Mouse (Mus musculus) ZHBTc4 (cell line): ENCODE results near the gene Vwa2.

ENCODE experiments used
- DNase-seq: peaks from one replicate; pipeline ENCODE4 v3.0.0-alpha.2; 2011; ENCODE audit warnings: low read depth, low spot score

Gene Vwa2

GRCm38 (mm10) chr19:56873816-56874600, at the start of gene Vwa2:
Gene Vwa2, plus strand, starts transcription at chr19:56874249.
- peak; percentile 77 for DNase-seq

- peak; percentile 83 for DNase-seq
Observed at GRCm38 (mm10) chr19:56826047-56826631, 47.9 kb upstream of the Vwa2 start, which contains the start of gene Tdrd1. Gene Tdrd1, plus strand, starts transcription at chr19:56826209.

GRCm38 (mm10) chr19:56828305-56828704, 45.7 kb upstream of the Vwa2 start:
- no peak for DNase-seq

GRCm38 (mm10) chr19:56829267-56829666, 44.8 kb upstream of the Vwa2 start:
- DNase-seq: no peak

- DNase-seq: no peak
Observed at GRCm38 (mm10) chr19:56830163-56830562, 43.9 kb upstream of the Vwa2 start.

- DNase-seq: peak; percentile 32
Observed at GRCm38 (mm10) chr19:56835340-56835739, 38.7 kb upstream of the Vwa2 start.

GRCm38 (mm10) chr19:56838942-56839706, 34.9 kb upstream of the Vwa2 start:
- DNase-seq: no peak

GRCm38 (mm10) chr19:56842974-56843373, 31.1 kb upstream of the Vwa2 start:
- no peak for DNase-seq

GRCm38 (mm10) chr19:56852590-56852989, 21.5 kb upstream of the Vwa2 start:
- no peak for DNase-seq

GRCm38 (mm10) chr19:56856455-56856854, 17.6 kb upstream of the Vwa2 start:
- no peak for DNase-seq

- DNase-seq: no peak
Observed at GRCm38 (mm10) chr19:56867701-56868100, 6.3 kb upstream of the Vwa2 start.

- peak; percentile 40 for DNase-seq
Observed at GRCm38 (mm10) chr19:56874601-56875315, 709 bp downstream of the Vwa2 start.

- DNase-seq: no peak
Observed at GRCm38 (mm10) chr19:56877364-56877763, 3.3 kb downstream of the Vwa2 start.

- no peak for DNase-seq
Observed at GRCm38 (mm10) chr19:56887879-56888278, 13.8 kb downstream of the Vwa2 start.

GRCm38 (mm10) chr19:56888654-56889053, 14.6 kb downstream of the Vwa2 start:
- DNase-seq: no peak

- DNase-seq: no peak
Observed at GRCm38 (mm10) chr19:56891438-56891837, 17.4 kb downstream of the Vwa2 start.

- DNase-seq: no peak
Observed at GRCm38 (mm10) chr19:56892586-56892985, 18.5 kb downstream of the Vwa2 start.

GRCm38 (mm10) chr19:56893326-56893725, 19.3 kb downstream of the Vwa2 start:
- DNase-seq: no peak

- DNase-seq: no peak
Observed at GRCm38 (mm10) chr19:56897654-56898053, 23.6 kb downstream of the Vwa2 start.

- DNase-seq: no peak
Observed at GRCm38 (mm10) chr19:56904095-56904494, 30.0 kb downstream of the Vwa2 start.

GRCm38 (mm10) chr19:56905395-56905794, 31.3 kb downstream of the Vwa2 start:
- no peak for DNase-seq

- no peak for DNase-seq
Observed at GRCm38 (mm10) chr19:56907850-56908249, 33.8 kb downstream of the Vwa2 start.
